Mouse (Mus musculus): ENCODE measurements around the gene Suz12. TPM values are rescaled to one million over a fixed set of nuclear protein-coding genes. Genes with fewer than 3 reads are reported as not detected.
"Not testable (repeated sequence)": the region's sequence is repeated elsewhere in the genome, so short reads cannot be mapped to it uniquely, and the experiment has no call there.

Gene Suz12
- polyA plus RNA-seq, 1 experiment from 2014 or later: 21.3 TPM

- Histone ChIP-seq H3K4me3 (ENCODE audit: low read depth, low read length) (no peak overlapping the region), H3K4me2 (ENCODE audit: low read depth) (no peak overlapping the region), H3K36me3 (ENCODE audit: control insufficient read depth, insufficient read depth, low read length) (no peaks in the 10 kb centered on the region), H3K27ac (ENCODE audit: low read depth, low read length) (no peak overlapping the region), H3K4me1 (ENCODE audit: control insufficient read depth, insufficient read depth, low read length) (no peaks in the 10 kb centered on the region), H3K9ac (ENCODE audit: low read length) (no peak overlapping the region), H3K9me3 (ENCODE audit: control insufficient read depth, low read length) (no peaks in the 10 kb centered on the region), H3K27me3 (ENCODE audit: control insufficient read depth, insufficient read depth, low read length) (no peaks in the 10 kb centered on the region)
- DNase-seq (ENCODE audit: low spot score): no peak
- ATAC-seq (ENCODE audit: insufficient read depth, low FRiP score, low TSS enrichment): no peak
- 96% methylated on average over 4 of the region's 4 CpGs for WGBS
These were observed 6.0 kb upstream of the Suz12 start for GRCm38 (mm10) chr11:79986886-79987285.

GRCm38 (mm10) chr11:79987896-79988295 is 5.0 kb upstream of the Suz12 start:
- Histone ChIP-seq H3K4me3 (ENCODE audit: low read depth, low read length) (no peak overlapping the region), H3K4me1 (ENCODE audit: control insufficient read depth, insufficient read depth, low read length) (no peaks in the 10 kb centered on the region), H3K27ac (ENCODE audit: low read depth, low read length) (no peak overlapping the region), H3K4me2 (ENCODE audit: low read depth) (no peak overlapping the region), H3K27me3 (ENCODE audit: control insufficient read depth, insufficient read depth, low read length) (no peaks in the 10 kb centered on the region), H3K9me3 (ENCODE audit: control insufficient read depth, low read length) (no peaks in the 10 kb centered on the region), H3K36me3 (ENCODE audit: control insufficient read depth, insufficient read depth, low read length) (no peaks in the 10 kb centered on the region), H3K9ac (ENCODE audit: low read length) (no peak overlapping the region)
- ATAC-seq (ENCODE audit: insufficient read depth, low FRiP score, low TSS enrichment) (no peak), DNase-seq (ENCODE audit: low spot score) (no peak)
- WGBS: 89% methylated on average over 3 of the region's 3 CpGs

- Histone ChIP-seq H3K9me3 (ENCODE audit: control insufficient read depth, low read length) (no peaks in the 10 kb centered on the region), H3K27ac (ENCODE audit: low read depth, low read length) (no peak overlapping the region), H3K36me3 (ENCODE audit: control insufficient read depth, insufficient read depth, low read length) (no peaks in the 10 kb centered on the region), H3K4me1 (ENCODE audit: control insufficient read depth, insufficient read depth, low read length) (peaks cover under 1% of the 10 kb centered on the region; the same call in 1 of the 2 replicates), H3K4me2 (ENCODE audit: low read depth) (no peak overlapping the region), H3K9ac (ENCODE audit: low read length) (no peak overlapping the region), H3K4me3 (ENCODE audit: low read depth, low read length) (no peak overlapping the region), H3K27me3 (ENCODE audit: control insufficient read depth, insufficient read depth, low read length) (no peaks in the 10 kb centered on the region)
- ATAC-seq (ENCODE audit: insufficient read depth, low FRiP score, low TSS enrichment) (no peak), DNase-seq (ENCODE audit: low spot score) (no peak)
- WGBS: 95% methylated on average over 2 of the region's 2 CpGs
These were observed 2.8 kb upstream of the Suz12 start for GRCm38 (mm10) chr11:79990120-79990519.

GRCm38 (mm10) chr11:79991600-79991999 is 1.3 kb upstream of the Suz12 start:
- Histone ChIP-seq H3K36me3 (ENCODE audit: control insufficient read depth, insufficient read depth, low read length) (no peaks in the 10 kb centered on the region), H3K4me1 (ENCODE audit: control insufficient read depth, insufficient read depth, low read length) (peaks cover 2% of the 10 kb centered on the region; the same call in 1 of the 2 replicates), H3K4me2 (ENCODE audit: low read depth) (no peak overlapping the region), H3K27ac (ENCODE audit: low read depth, low read length) (no peak overlapping the region), H3K27me3 (ENCODE audit: control insufficient read depth, insufficient read depth, low read length) (no peaks in the 10 kb centered on the region), H3K9ac (ENCODE audit: low read length) (no peak overlapping the region), H3K9me3 (ENCODE audit: control insufficient read depth, low read length) (no peaks in the 10 kb centered on the region), H3K4me3 (ENCODE audit: low read depth, low read length) (no peak overlapping the region)
- no peak for DNase-seq (ENCODE audit: low spot score)
- 88% methylated on average over 5 of the region's 5 CpGs for WGBS
- ATAC-seq (ENCODE audit: insufficient read depth, low FRiP score, low TSS enrichment): no peak

GRCm38 (mm10) chr11:79992035-79992591 is 793 bp upstream of the Suz12 start:
- no peaks in the 10 kb centered on the region for H3K9me3 ChIP-seq (ENCODE audit: control insufficient read depth, low read length)
- no peak; the same call in 1 of the 2 replicates for ATAC-seq (ENCODE audit: insufficient read depth, low FRiP score, low TSS enrichment)
- no peak for DNase-seq (ENCODE audit: low spot score)
- WGBS: 32% methylated on average over 20 of the region's 21 CpGs
- peak overlapping the region; percentile 80 for H3K27ac ChIP-seq (ENCODE audit: low read depth, low read length)
- H3K9ac ChIP-seq (ENCODE audit: low read length): peak overlapping the region; percentile 89
- peak overlapping the region; percentile 67 for H3K4me2 ChIP-seq (ENCODE audit: low read depth)
- H3K4me3 ChIP-seq (ENCODE audit: low read depth, low read length): peak overlapping the region; percentile 77
- H3K27me3 ChIP-seq (ENCODE audit: control insufficient read depth, insufficient read depth, low read length): no peaks in the 10 kb centered on the region
- H3K36me3 ChIP-seq (ENCODE audit: control insufficient read depth, insufficient read depth, low read length): no peaks in the 10 kb centered on the region
- peaks cover 2% of the 10 kb centered on the region; the same call in 1 of the 2 replicates for H3K4me1 ChIP-seq (ENCODE audit: control insufficient read depth, insufficient read depth, low read length)

- Histone ChIP-seq H3K9me3 (ENCODE audit: control insufficient read depth, low read length) (no peaks in the 10 kb centered on the region), H3K4me3 (ENCODE audit: low read depth, low read length) (peak overlapping the region; percentile 77), H3K9ac (ENCODE audit: low read length) (peak overlapping the region; percentile 89), H3K27me3 (ENCODE audit: control insufficient read depth, insufficient read depth, low read length) (no peaks in the 10 kb centered on the region), H3K4me1 (ENCODE audit: control insufficient read depth, insufficient read depth, low read length) (peaks cover 2% of the 10 kb centered on the region; the same call in 1 of the 2 replicates), H3K4me2 (ENCODE audit: low read depth) (peak overlapping the region; percentile 57), H3K27ac (ENCODE audit: low read depth, low read length) (peak overlapping the region; percentile 99), H3K36me3 (ENCODE audit: control insufficient read depth, insufficient read depth, low read length) (no peaks in the 10 kb centered on the region; the same call in 1 of the 2 replicates)
- DNase-seq (ENCODE audit: low spot score): peak; percentile 49
- under 1% methylated on average over 44 of the region's 74 CpGs for WGBS
- peak; percentile 58; the same call in 1 of the 2 replicates for ATAC-seq (ENCODE audit: insufficient read depth, low FRiP score, low TSS enrichment)
These were observed 707 bp downstream of the Suz12 start for GRCm38 (mm10) chr11:79993356-79994270.

GRCm38 (mm10) chr11:79994271-79994988 is 1.5 kb downstream of the Suz12 start:
- peak overlapping the region; percentile 57 for H3K4me2 ChIP-seq (ENCODE audit: low read depth)
- no peak for DNase-seq (ENCODE audit: low spot score)
- H3K4me1 ChIP-seq (ENCODE audit: control insufficient read depth, insufficient read depth, low read length): peaks cover 2% of the 10 kb centered on the region; the same call in 1 of the 2 replicates
- no peaks in the 10 kb centered on the region for H3K9me3 ChIP-seq (ENCODE audit: control insufficient read depth, low read length)
- WGBS: 5% methylated on average over 7 of the region's 7 CpGs
- no peak overlapping the region for H3K27ac ChIP-seq (ENCODE audit: low read depth, low read length)
- H3K36me3 ChIP-seq (ENCODE audit: control insufficient read depth, insufficient read depth, low read length): no peaks in the 10 kb centered on the region; the same call in 1 of the 2 replicates
- H3K4me3 ChIP-seq (ENCODE audit: low read depth, low read length): peak overlapping the region; percentile 77
- peak overlapping the region; percentile 89 for H3K9ac ChIP-seq (ENCODE audit: low read length)
- ATAC-seq (ENCODE audit: insufficient read depth, low FRiP score, low TSS enrichment): no peak
- no peaks in the 10 kb centered on the region for H3K27me3 ChIP-seq (ENCODE audit: control insufficient read depth, insufficient read depth, low read length)

- not testable (repeated sequence) for H3K4me1 ChIP-seq (ENCODE audit: control insufficient read depth, insufficient read depth, low read length); H3K4me2 ChIP-seq (ENCODE audit: low read depth); H3K27me3 ChIP-seq (ENCODE audit: control insufficient read depth, insufficient read depth, low read length); H3K9me3 ChIP-seq (ENCODE audit: control insufficient read depth, low read length); H3K9ac ChIP-seq (ENCODE audit: low read length); ATAC-seq (ENCODE audit: insufficient read depth, low FRiP score, low TSS enrichment); H3K4me3 ChIP-seq (ENCODE audit: low read depth, low read length); DNase-seq (ENCODE audit: low spot score); H3K27ac ChIP-seq (ENCODE audit: low read depth, low read length)
- WGBS: 93% methylated on average over 3 of the region's 5 CpGs
- peaks cover 14% of the 10 kb centered on the region for H3K36me3 ChIP-seq (ENCODE audit: control insufficient read depth, insufficient read depth, low read length)
These were observed 23.6 kb downstream of the Suz12 start for GRCm38 (mm10) chr11:80016533-80016932.
